Mouse (Mus musculus) MEL (cell line): ENCODE measurements around the gene Gpc3. TPM values are rescaled to one million over a fixed set of nuclear protein-coding genes. Genes with fewer than 3 reads are reported as not detected.

Source experiments
- DNase-seq: peaks from one replicate; pipeline ENCODE4 v3.0.0; 2011; ENCODE audit warnings: low read depth, low spot score
- H3K27ac ChIP-seq: 2 replicates; pipeline ENCODE4 v1.5.1; 2012; ENCODE audit warnings: low read depth, mild to moderate bottlenecking, control low read depth, low read length, moderate library complexity; ENCODE audit not compliant: control insufficient read depth
- H3K27me3 ChIP-seq, 2 experiments: fragments of 150-350 bp in 1 of 2; sonication (generic) in 1 of 2; 2 replicates each; pipeline ENCODE4 v1.6.1; 2012; ENCODE audit warnings: low read length in 2 of 2, mild to moderate bottlenecking in 2 of 2, improper control_type of control experiment in 1 of 2, moderate library complexity in 1 of 2; ENCODE audit not compliant: insufficient read depth in 2 of 2, control insufficient read depth in 1 of 2
- H3K36me3 ChIP-seq, 2 experiments: 2 replicates each; pipeline ENCODE4 v1.6.1; 2012 to 2014; ENCODE audit warnings: low read length in 2 of 2, improper control_type of control experiment in 1 of 2, inconsistent platforms in 1 of 2, mild to moderate bottlenecking in 1 of 2; ENCODE audit not compliant: insufficient read depth in 2 of 2, control insufficient read depth in 1 of 2
- H3K4me1 ChIP-seq, 2 experiments: fragments of 150-350 bp in 1 of 2; sonication (generic) in 1 of 2; 2 replicates each; pipeline ENCODE4 v1.6.1; 2012; ENCODE audit warnings: low read length in 2 of 2, improper control_type of control experiment in 1 of 2, mild to moderate bottlenecking in 1 of 2; ENCODE audit not compliant: insufficient read depth in 2 of 2, control insufficient read depth in 1 of 2
- H3K4me3 ChIP-seq, 2 experiments: fragments of 150-350 bp in 1 of 2; sonication (generic) in 1 of 2; 2 replicates each; pipeline ENCODE4 v1.5.1; 2012; ENCODE audit warnings: low read depth in 2 of 2, low read length in 2 of 2, mild to moderate bottlenecking in 2 of 2, moderate library complexity in 2 of 2, control low read depth in 1 of 2, improper control_type of control experiment in 1 of 2; ENCODE audit not compliant: control insufficient read depth in 1 of 2, insufficient read depth in 1 of 2
- H3K79me2 ChIP-seq: 2 replicates; pipeline ENCODE4 v1.6.1; 2012; ENCODE audit warnings: mild to moderate bottlenecking, low read length, moderate library complexity; ENCODE audit not compliant: control insufficient read depth, poor library complexity, insufficient read depth
- H3K9ac ChIP-seq: 2 replicates; pipeline ENCODE4 v1.6.1; 2012; ENCODE audit warnings: low read depth, mild to moderate bottlenecking, control low read depth, low read length, moderate library complexity; ENCODE audit not compliant: control insufficient read depth, poor library complexity, severe bottlenecking
- H3K9me3 ChIP-seq: fragments of 150-350 bp; sonication (generic); replicated peaks from 2 replicates; pipeline ENCODE4 v1.6.1; 2012; ENCODE audit warnings: mild to moderate bottlenecking, low read length, improper control_type of control experiment, moderate library complexity; ENCODE audit not compliant: insufficient read depth
- BHLHE40 ChIP-seq: IDR thresholded peaks from 2 replicates; pipeline ENCODE4 v1.6.1; 2012; ENCODE audit warnings: low read depth, mild to moderate bottlenecking, inconsistent platforms, low read length, improper control_type of control experiment, borderline replicate concordance
- CHD2 ChIP-seq: IDR thresholded peaks from 2 replicates; pipeline ENCODE4 v1.6.1; 2011; ENCODE audit warnings: low read length, improper control_type of control experiment
- CTCF ChIP-seq, 3 experiments: IDR thresholded peaks in 2 of 3; conservative IDR thresholded peaks in 1 of 3; 2 replicates each; pipeline ENCODE4 v1.5.1; 2011 to 2012; ENCODE audit warnings: low read length in 3 of 3, low read depth in 2 of 3, mild to moderate bottlenecking in 2 of 3, improper control_type of control experiment in 1 of 3, inconsistent platforms in 1 of 3, mixed read lengths in 1 of 3, moderate library complexity in 1 of 3; ENCODE audit not compliant: control insufficient read depth in 1 of 3, insufficient read depth in 1 of 3, poor library complexity in 1 of 3, severe bottlenecking in 1 of 3
- E2F4 ChIP-seq: IDR thresholded peaks from 2 replicates; pipeline ENCODE4 v1.6.1; 2011; ENCODE audit warnings: low read depth, low read length, improper control_type of control experiment, borderline replicate concordance
- ELF1 ChIP-seq: IDR thresholded peaks from 2 replicates; pipeline ENCODE4 v1.6.1; 2014; ENCODE audit warnings: low read depth, mild to moderate bottlenecking, inconsistent platforms, low read length, improper control_type of control experiment, moderate library complexity
- ETS1 ChIP-seq: IDR thresholded peaks from 2 replicates; pipeline ENCODE4 v1.6.1; 2012; ENCODE audit warnings: low read depth, mild to moderate bottlenecking, inconsistent platforms, low read length, improper control_type of control experiment, moderate library complexity
- GABPA ChIP-seq: IDR thresholded peaks from 2 replicates; pipeline ENCODE4 v1.6.1; 2012; ENCODE audit warnings: low read depth, mild to moderate bottlenecking, inconsistent platforms, low read length, improper control_type of control experiment, moderate library complexity
- GATA1 ChIP-seq: IDR thresholded peaks from 2 replicates; pipeline ENCODE4 v1.6.1; 2011; ENCODE audit warnings: low read depth, low read length, improper control_type of control experiment
- HCFC1 ChIP-seq: IDR thresholded peaks from 2 replicates; pipeline ENCODE4 v1.6.1; 2012; ENCODE audit warnings: low read depth, mild to moderate bottlenecking, inconsistent platforms, low read length, improper control_type of control experiment, moderate library complexity
- JUND ChIP-seq: IDR thresholded peaks from 2 replicates; pipeline ENCODE4 v1.6.1; 2011; ENCODE audit warnings: low read depth, mild to moderate bottlenecking, improper control_type of control experiment, low read length
- KAT2A ChIP-seq: conservative IDR thresholded peaks from 2 replicates; pipeline ENCODE4 v1.6.1; 2012; ENCODE audit warnings: low read depth, low read length, improper control_type of control experiment, inconsistent platforms
- MAFK ChIP-seq: IDR thresholded peaks from 2 replicates; pipeline ENCODE4 v1.6.1; 2011; ENCODE audit warnings: low read depth, mild to moderate bottlenecking, low read length, improper control_type of control experiment, borderline replicate concordance
- MAX ChIP-seq: IDR thresholded peaks from 2 replicates; pipeline ENCODE4 v1.6.1; 2011; ENCODE audit warnings: low read length, improper control_type of control experiment
- MEF2A ChIP-seq: IDR thresholded peaks from 2 replicates; pipeline ENCODE4 v1.6.1; 2014; ENCODE audit warnings: low read depth, mild to moderate bottlenecking, inconsistent platforms, low read length, improper control_type of control experiment; ENCODE audit not compliant: poor library complexity, insufficient replicate concordance, severe bottlenecking; ENCODE audit errors: extremely low read depth
- MXI1 ChIP-seq: IDR thresholded peaks from 2 replicates; pipeline ENCODE4 v1.6.1; 2011; ENCODE audit warnings: mild to moderate bottlenecking, low read depth, low read length, improper control_type of control experiment
- NELFE ChIP-seq: IDR thresholded peaks from 2 replicates; pipeline ENCODE4 v1.6.1; 2011; ENCODE audit warnings: low read depth, low read length, improper control_type of control experiment
- NRF1 ChIP-seq: IDR thresholded peaks from 2 replicates; pipeline ENCODE4 v1.6.1; 2014; ENCODE audit warnings: low read depth, mild to moderate bottlenecking, inconsistent platforms, low read length, improper control_type of control experiment, moderate library complexity; ENCODE audit not compliant: poor library complexity, insufficient read depth, severe bottlenecking
- POLR2AphosphoS5 ChIP-seq: IDR thresholded peaks from 2 replicates; pipeline ENCODE4 v1.6.1; 2012; ENCODE audit warnings: low read depth, borderline replicate concordance, mild to moderate bottlenecking, inconsistent platforms, low read length, moderate library complexity, mixed read lengths
- RAD21 ChIP-seq: IDR thresholded peaks from 2 replicates; pipeline ENCODE4 v1.6.1; 2011; ENCODE audit warnings: mild to moderate bottlenecking, low read depth, low read length, improper control_type of control experiment
- RCOR1 ChIP-seq: IDR thresholded peaks from 2 replicates; pipeline ENCODE4 v1.6.1; 2012; ENCODE audit warnings: low read depth, mild to moderate bottlenecking, inconsistent platforms, low read length, improper control_type of control experiment
- SIN3A ChIP-seq: IDR thresholded peaks from 2 replicates; pipeline ENCODE4 v1.6.1; 2012; ENCODE audit warnings: low read length, improper control_type of control experiment, inconsistent platforms
- SMC3 ChIP-seq: IDR thresholded peaks from 2 replicates; pipeline ENCODE4 v1.6.1; 2011; ENCODE audit warnings: low read depth, low read length, improper control_type of control experiment
- UBTF ChIP-seq: IDR thresholded peaks from 2 replicates; pipeline ENCODE4 v1.6.1; 2012; ENCODE audit warnings: low read depth, mild to moderate bottlenecking, inconsistent platforms, low read length, improper control_type of control experiment, moderate library complexity, borderline replicate concordance; ENCODE audit not compliant: insufficient read depth
- USF1 ChIP-seq: IDR thresholded peaks from 2 replicates; pipeline ENCODE4 v1.6.1; 2014; ENCODE audit warnings: low read depth, mild to moderate bottlenecking, inconsistent platforms, low read length, improper control_type of control experiment, moderate library complexity
- USF2 ChIP-seq, 2 experiments: IDR thresholded peaks; 2 replicates each; pipeline ENCODE4 v1.6.1; 2011 to 2012; ENCODE audit warnings: improper control_type of control experiment in 2 of 2, low read length in 2 of 2, borderline replicate concordance in 1 of 2, inconsistent platforms in 1 of 2, low read depth in 1 of 2, mild to moderate bottlenecking in 1 of 2; ENCODE audit not compliant: insufficient read depth in 1 of 2
- ZC3H11A ChIP-seq: IDR thresholded peaks from 2 replicates; pipeline ENCODE4 v1.6.1; 2012; ENCODE audit warnings: low read depth, mild to moderate bottlenecking, inconsistent platforms, low read length, improper control_type of control experiment
- ZKSCAN1 ChIP-seq: IDR thresholded peaks from 2 replicates; pipeline ENCODE4 v1.6.1; 2012; ENCODE audit warnings: low read depth, mild to moderate bottlenecking, inconsistent platforms, low read length, improper control_type of control experiment, moderate library complexity
- ZMIZ1 ChIP-seq: IDR thresholded peaks from 2 replicates; pipeline ENCODE4 v1.6.1; 2012; ENCODE audit warnings: low read depth, mild to moderate bottlenecking, inconsistent platforms, low read length, improper control_type of control experiment, moderate library complexity
- ZNF384 ChIP-seq: IDR thresholded peaks from 2 replicates; pipeline ENCODE4 v1.6.1; 2012; ENCODE audit warnings: low read depth, mild to moderate bottlenecking, inconsistent platforms, low read length, improper control_type of control experiment
- polyA plus RNA-seq, 2 experiments: library from polyadenylated mRNA; stranded (reverse) in 1 of 2; unstranded in 1 of 2; fragments of >175 nt in 1 of 2; fragments of >200 nt in 1 of 2; gene quantifications; 2 replicates each; pipeline versions ENCODE4 v1.2.1 to v1.2.4; 2012; ENCODE audit warnings: low replicate concordance in 2 of 2, low read depth in 1 of 2; ENCODE audit not compliant: insufficient read length in 2 of 2, insufficient read depth in 1 of 2, missing spikeins in 1 of 2
- total RNA-seq: library from RNA; depleted of rRNA; stranded (reverse); fragments of 300-350 nt; gene quantifications from 2 replicates; pipeline ENCODE4 v1.2.3, GENCODE M21; 2012

The Gpc3 gene
- total and polyA plus RNA-seq, 3 experiments, result not detected

DNA sequence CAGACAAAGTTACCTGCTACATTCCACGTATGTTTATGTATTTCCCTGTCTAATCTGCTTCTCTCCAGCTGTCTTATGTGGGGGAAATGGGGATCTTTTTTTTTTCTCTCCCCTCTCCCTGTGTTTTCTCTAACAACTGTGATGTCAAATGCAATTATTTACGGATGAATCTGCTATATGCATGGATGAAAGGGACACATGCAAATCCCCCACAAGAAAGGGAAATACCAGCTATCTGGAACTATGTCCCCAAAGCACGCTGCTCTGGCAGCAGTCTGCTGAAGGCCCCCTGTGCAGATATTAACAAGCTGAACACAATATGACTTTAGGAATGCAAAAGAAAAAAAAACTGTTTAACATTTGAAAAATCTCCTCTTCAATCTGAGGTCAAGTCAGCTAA lies 273.5 kb downstream of the Gpc3 start:
- H3K27ac ChIP-seq, result no peak overlapping the region
- H3K27me3 ChIP-seq, result no peaks in the 10 kb centered on the region
- no peak overlapping the region for H3K4me3 ChIP-seq
- no peak overlapping the region for H3K9ac ChIP-seq
- no peaks in the 10 kb centered on the region for H3K36me3 ChIP-seq
- no peaks in the 10 kb centered on the region for H3K4me1 ChIP-seq
- no peak for DNase-seq
- no peaks in the 10 kb centered on the region for H3K79me2 ChIP-seq
- no peak for TF ChIP-seq BHLHE40
- no peak for TF ChIP-seq MEF2A
- no peak for TF ChIP-seq USF2 (IDR thresholded peaks at IDR 0.05; ENCODE audit: borderline replicate concordance in 1 of 2, insufficient read depth in 1 of 2, low read depth in 1 of 2, low read length in 2 of 2)
- TF ChIP-seq NRF1, result no peak
- no peak for TF ChIP-seq HCFC1
- TF ChIP-seq CHD2, result no peak
- no peak for TF ChIP-seq ZKSCAN1
- no peak for TF ChIP-seq USF1
- TF ChIP-seq JUND, result no peak
- TF ChIP-seq RCOR1, result no peak
- no peak for TF ChIP-seq GABPA
- no peak for TF ChIP-seq MAFK
- no peak for TF ChIP-seq E2F4
- no peak for TF ChIP-seq ETS1
- TF ChIP-seq ZC3H11A, result no peak
- no peak for TF ChIP-seq NELFE
- TF ChIP-seq GATA1, result no peak
- TF ChIP-seq ELF1, result no peak
- no peak for TF ChIP-seq ZMIZ1
- no peak for TF ChIP-seq MXI1
- TF ChIP-seq, all 39 proteins: peak for 0
- no peaks in the 10 kb centered on the region for H3K9me3 ChIP-seq

DNA sequence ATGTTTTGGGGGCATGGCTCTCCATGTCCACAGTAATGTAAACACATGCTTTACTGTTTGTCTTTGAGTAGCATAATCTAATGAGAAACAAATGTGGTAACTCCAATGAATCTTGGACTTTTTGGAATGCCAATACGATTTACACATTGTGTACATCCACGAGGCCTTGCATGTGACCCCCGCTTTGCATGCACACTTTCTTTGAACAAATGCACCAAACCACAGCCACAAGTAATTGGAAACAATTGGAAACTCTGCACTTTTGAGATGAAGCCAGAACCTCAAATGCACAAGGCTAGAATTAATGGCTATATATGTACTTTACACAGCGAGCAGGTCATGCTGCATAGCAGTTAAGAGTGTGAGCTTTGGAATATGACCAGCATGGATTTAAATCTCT lies 292.0 kb downstream of the Gpc3 start:
- TF ChIP-seq POLR2AphosphoS5 (no peak), SMC3 (no peak), UBTF (no peak), MAX (no peak), ZMIZ1 (no peak), NRF1 (no peak), MAFK (no peak), KAT2A (no peak), RAD21 (no peak), CTCF (IDR thresholded peaks at IDR 0.05 in 2 of 3, conservative IDR thresholded peaks at IDR 0.05 in 1 of 3; ENCODE audit: control insufficient read depth in 1 of 3, insufficient read depth in 1 of 3, low read depth in 2 of 3, low read length in 3 of 3, poor library complexity in 1 of 3, severe bottlenecking in 1 of 3) (no peak), SIN3A (no peak), ZC3H11A (no peak), ZNF384 (no peak)
- Histone ChIP-seq H3K9ac (no peak overlapping the region), H3K4me3 (no peak overlapping the region), H3K9me3 (no peaks in the 10 kb centered on the region), H3K36me3 (no peaks in the 10 kb centered on the region), H3K4me1 (no peaks in the 10 kb centered on the region), H3K27me3 (no peaks in the 10 kb centered on the region), H3K79me2 (no peaks in the 10 kb centered on the region), H3K27ac (no peak overlapping the region)
- DNase-seq, result no peak
